Mouse (Mus musculus) cortical plate, adult 2 months (tissue): Measurements from ENCODE around the gene Cd200.

Experiments
- CTCF ChIP-seq: fragments of 200-500 bp; IDR thresholded peaks from 2 replicates; pipeline ENCODE4 v1.5.1; 2011; ENCODE audit warnings: mild to moderate bottlenecking, control low read depth, low read length; ENCODE audit not compliant: insufficient read depth; ENCODE audit errors: extremely low read depth
- POLR2A ChIP-seq: fragments of 200-500 bp; IDR thresholded peaks from 2 replicates; pipeline ENCODE4 v1.6.1; 2011; ENCODE audit warnings: mild to moderate bottlenecking, low read length, control low read depth; ENCODE audit not compliant: insufficient read depth; ENCODE audit errors: extremely low read depth

DNA sequence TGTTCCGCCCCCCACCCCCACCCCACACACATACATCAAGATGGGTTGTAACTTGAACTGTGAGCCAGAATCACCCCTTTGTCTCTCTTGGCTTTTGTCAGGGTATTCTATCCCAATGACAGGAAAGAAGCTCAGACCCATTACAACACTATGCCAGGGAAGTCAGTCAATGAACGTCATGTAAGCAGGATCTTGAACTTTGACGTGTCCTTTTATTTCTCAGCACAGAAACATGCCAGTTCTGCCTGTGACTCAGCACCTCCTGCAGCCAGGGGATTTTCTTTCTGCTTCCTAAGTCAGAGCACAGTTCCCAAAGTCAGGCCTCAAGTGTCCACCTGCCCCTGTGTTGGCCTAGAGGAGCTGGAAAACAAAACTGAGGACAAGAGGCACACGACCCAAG is 31.5 kb downstream of the Cd200 start:
- TF ChIP-seq CTCF, result no peak
- no peak for TF ChIP-seq POLR2A
